Mouse (Mus musculus) liver, embryonic 14.5 days (tissue): ENCODE data around the gene Egfr.

Source experiments
- CTCF ChIP-seq: IDR thresholded peaks from 2 replicates; pipeline ENCODE4 v1.5.1; 2016; ENCODE audit warnings: antibody characterized with exemption, low read depth, control low read depth
- EP300 ChIP-seq: IDR thresholded peaks from 2 replicates; pipeline ENCODE4 v1.6.1; 2016; ENCODE audit warnings: antibody characterized with exemption, low read depth

DNA sequence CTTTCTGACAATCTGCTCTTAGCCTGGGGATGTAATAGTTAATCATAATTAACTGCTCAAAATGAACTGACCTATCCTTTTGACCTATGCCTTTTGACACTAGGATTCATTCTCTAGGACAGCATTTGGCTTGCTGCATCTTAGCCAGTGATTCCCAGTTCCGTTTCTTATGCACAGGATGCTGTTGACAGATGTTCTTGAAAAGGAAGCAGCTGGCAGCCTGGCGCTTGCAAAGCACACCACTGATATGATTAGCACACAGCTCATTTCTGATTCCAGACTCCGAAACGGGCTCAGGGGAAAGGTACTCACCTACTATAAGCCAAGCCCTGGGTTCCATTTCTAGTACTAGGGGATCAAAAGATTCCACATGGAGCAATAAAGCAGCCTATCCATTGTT is 20.7 kb downstream of the Egfr start:
- TF ChIP-seq CTCF, result no peak
- TF ChIP-seq EP300, result no peak
